Mouse (Mus musculus) bone marrow macrophage, adult 2 months (primary cell): ENCODE data around the gene Rab11fip3.

Experiments
- CTCF ChIP-seq: IDR thresholded peaks from 2 replicates; pipeline ENCODE4 v1.5.1; 2012; ENCODE audit warnings: low read depth, mild to moderate bottlenecking, low read length, moderate library complexity
- POLR2A ChIP-seq: IDR thresholded peaks from 2 replicates; pipeline ENCODE4 v1.6.1; 2012; ENCODE audit warnings: mild to moderate bottlenecking, low read depth, low read length, borderline replicate concordance

- TF ChIP-seq CTCF (0 out of 2 replicates have a peak, but pooled peaks have one; percentile 14), POLR2A (no peak)
Observed at GRCm38 (mm10) chr17:26112751-26113150, 43.4 kb upstream of the Rab11fip3 start.
